Mouse (Mus musculus) forebrain, embryonic 14.5 days (tissue): Measurements from ENCODE around the gene Arhgef3. TPM values are rescaled to one million over a fixed set of nuclear protein-coding genes. Genes with fewer than 3 reads are reported as not detected.

Experiments used
- ATAC-seq: fragments of 200-750 bp; cut with Nextera tagmentation; 2 replicates; pipeline ENCODE4 v1.8.0; 2017; ENCODE audit warnings: mild to moderate bottlenecking, moderate library complexity
- DNase-seq: peaks from one replicate; pipeline ENCODE4 v3.0.0-alpha.2; 2015; ENCODE audit warnings: low spot score
- H3K27ac ChIP-seq: fragments of 300-500 bp; sonication (generic); 2 replicates; pipeline ENCODE4 v1.5.1; 2014; ENCODE audit warnings: low read depth, mild to moderate bottlenecking, control low read depth, low read length, moderate library complexity
- H3K27me3 ChIP-seq: fragments of 300-500 bp; sonication (generic); replicated peaks from 2 replicates; pipeline ENCODE4 v1.6.1; 2014; ENCODE audit warnings: low read length, control low read depth, mixed read lengths; ENCODE audit not compliant: control insufficient read depth, insufficient read depth
- H3K36me3 ChIP-seq: fragments of 300-500 bp; sonication (generic); 2 replicates; pipeline ENCODE4 v1.6.1; 2014; ENCODE audit warnings: low read length, control low read depth; ENCODE audit not compliant: control insufficient read depth, insufficient read depth
- H3K4me1 ChIP-seq: fragments of 300-500 bp; sonication (generic); 2 replicates; pipeline ENCODE4 v1.6.1; 2014; ENCODE audit warnings: antibody characterized with exemption, low read length, control low read depth; ENCODE audit not compliant: control insufficient read depth, insufficient read depth
- H3K4me2 ChIP-seq: fragments of 300-500 bp; sonication (generic); 2 replicates; pipeline ENCODE4 v1.6.1; 2014; ENCODE audit warnings: mild to moderate bottlenecking, control low read depth, low read length
- H3K4me3 ChIP-seq: fragments of 300-500 bp; sonication (generic); 2 replicates; pipeline ENCODE4 v1.5.1; 2014; ENCODE audit warnings: low read depth, low read length, control low read depth
- H3K9ac ChIP-seq: fragments of 300-500 bp; sonication (generic); 2 replicates; pipeline ENCODE4 v1.6.1; 2014; ENCODE audit warnings: mild to moderate bottlenecking, low read length, control low read depth, moderate library complexity
- H3K9me3 ChIP-seq: fragments of 300-500 bp; sonication (generic); replicated peaks from 2 replicates; pipeline ENCODE4 v1.6.1; 2016; ENCODE audit warnings: low read length, control low read depth, mixed read lengths; ENCODE audit not compliant: control insufficient read depth
- WGBS: fragments of 180-500 bp; shearing (Covaris S2); extraction: QIAGEN DNeasy Blood & Tissue Kit; methylation state at CpG from one replicate; pipeline ENCODE4 v1.1.7; 2014; 5-methylcytosine and 5-hydroxymethylcytosine counted together
- polyA plus RNA-seq: library from polyadenylated mRNA; unstranded; fragments of >200 nt; fragmentation: Nextera tagmentation; extraction: Ambion mirVana; gene quantifications from 2 replicates; pipeline ENCODE4 v1.2.1, GENCODE M21; 2014

Arhgef3 gene
- polyA plus RNA-seq, 1 experiment from 2014 or later: 3.0 TPM

DNA sequence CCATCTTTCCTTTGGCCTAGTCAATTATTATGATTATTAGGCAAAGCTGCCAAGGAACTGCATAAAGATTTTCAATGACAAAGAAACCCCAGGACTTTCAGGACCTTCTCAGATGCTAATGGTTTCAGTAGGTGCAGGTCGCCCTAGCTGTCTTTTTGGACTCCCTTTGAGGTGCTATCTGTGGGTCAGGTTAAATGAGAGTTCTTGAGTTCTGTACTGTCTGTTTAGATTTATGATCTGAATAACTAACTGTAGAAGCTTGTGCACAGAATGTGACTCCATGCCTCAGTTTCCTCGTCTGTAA lies 158.1 kb downstream of the Arhgef3 start:
- WGBS: 47% methylated on average over 2 of the region's 2 CpGs
- no peak overlapping the region for H3K27ac ChIP-seq
- DNase-seq (no peak), ATAC-seq (no peak)
- H3K9me3 ChIP-seq: no peaks in the 10 kb centered on the region
- H3K4me1 ChIP-seq: peaks cover 13% of the 10 kb centered on the region; the same call in 1 of the 2 replicates
- H3K4me2 ChIP-seq: no peak overlapping the region
- H3K36me3 ChIP-seq: no peaks in the 10 kb centered on the region
- no peak overlapping the region for H3K4me3 ChIP-seq
- H3K27me3 ChIP-seq: no peaks in the 10 kb centered on the region
- no peak overlapping the region for H3K9ac ChIP-seq

GRCm38 (mm10) chr14:27273169-27273568 lies 158.5 kb downstream of the Arhgef3 start:
- H3K9me3 ChIP-seq: no peaks in the 10 kb centered on the region
- H3K36me3 ChIP-seq: no peaks in the 10 kb centered on the region
- DNase-seq (no peak), ATAC-seq (no peak)
- H3K27ac ChIP-seq: no peak overlapping the region
- H3K4me2 ChIP-seq: no peak overlapping the region
- H3K9ac ChIP-seq: no peak overlapping the region
- H3K27me3 ChIP-seq: no peaks in the 10 kb centered on the region
- peaks cover 13% of the 10 kb centered on the region; the same call in 1 of the 2 replicates for H3K4me1 ChIP-seq
- no peak overlapping the region for H3K4me3 ChIP-seq

GRCm38 (mm10) chr14:27277259-27277658 lies 162.6 kb downstream of the Arhgef3 start:
- no peaks in the 10 kb centered on the region for H3K36me3 ChIP-seq
- no peak for DNase-seq
- H3K4me2 ChIP-seq: no peak overlapping the region
- ATAC-seq: no peak
- H3K27ac ChIP-seq: no peak overlapping the region
- no peaks in the 10 kb centered on the region for H3K9me3 ChIP-seq
- no peaks in the 10 kb centered on the region for H3K27me3 ChIP-seq
- no peak overlapping the region for H3K4me3 ChIP-seq
- no peak overlapping the region for H3K9ac ChIP-seq
- peaks cover 3% of the 10 kb centered on the region; the same call in 1 of the 2 replicates for H3K4me1 ChIP-seq
- WGBS: 79% methylated on average over 3 of the region's 3 CpGs

GRCm38 (mm10) chr14:27280201-27280890 lies 165.6 kb downstream of the Arhgef3 start:
- WGBS: 88% methylated on average over 8 of the region's 8 CpGs
- Histone ChIP-seq H3K4me3 (no peak overlapping the region), H3K9me3 (no peaks in the 10 kb centered on the region), H3K27me3 (no peaks in the 10 kb centered on the region), H3K4me1 (no peaks in the 10 kb centered on the region), H3K9ac (no peak overlapping the region), H3K27ac (no peak overlapping the region), H3K4me2 (no peak overlapping the region), H3K36me3 (no peaks in the 10 kb centered on the region)
- no peak for ATAC-seq
- no peak for DNase-seq

DNA sequence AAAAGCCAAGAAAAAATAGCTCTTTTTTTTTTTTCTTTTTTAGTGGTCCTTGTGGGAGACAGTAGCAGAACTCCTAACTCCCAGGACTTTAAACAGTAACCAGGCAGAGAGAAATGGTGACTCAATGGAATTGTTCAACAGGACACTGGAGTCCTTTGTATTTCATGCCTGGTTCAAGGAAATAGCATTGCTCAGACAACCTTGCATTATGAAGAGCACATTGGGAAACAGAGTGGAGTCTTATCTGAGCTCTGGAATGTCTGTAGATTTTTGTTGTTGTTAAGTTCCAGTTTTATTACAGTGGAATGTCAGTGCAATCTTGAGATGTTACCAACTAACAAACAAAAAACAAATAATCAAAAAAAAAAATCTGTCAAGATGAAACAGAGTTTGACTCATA lies 169.3 kb downstream of the Arhgef3 start:
- Histone ChIP-seq H3K27ac (no peak overlapping the region), H3K4me3 (no peak overlapping the region), H3K4me1 (no peaks in the 10 kb centered on the region), H3K4me2 (no peak overlapping the region), H3K9me3 (no peaks in the 10 kb centered on the region), H3K27me3 (no peaks in the 10 kb centered on the region), H3K36me3 (no peaks in the 10 kb centered on the region), H3K9ac (no peak overlapping the region)
- DNase-seq: no peak
- no peak for ATAC-seq

DNA sequence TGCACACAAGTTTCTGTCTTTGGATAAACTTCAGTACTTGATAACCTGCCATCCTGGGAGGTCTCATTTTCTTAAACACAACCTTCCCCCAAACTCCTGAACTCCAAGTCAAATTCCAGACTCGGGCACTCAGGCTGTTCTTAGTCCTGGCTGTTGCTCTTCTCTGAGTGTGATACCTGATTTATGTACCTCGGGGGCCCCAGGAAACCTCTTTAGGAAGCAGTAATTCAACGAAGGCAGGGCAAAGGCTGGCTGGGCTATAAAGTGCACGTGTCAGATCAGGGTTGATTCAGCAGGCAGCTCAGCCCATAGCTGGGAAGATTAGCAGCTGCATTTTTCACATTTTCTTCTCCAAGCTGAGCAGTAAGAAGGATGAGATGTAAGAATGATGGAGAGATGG lies 171.5 kb downstream of the Arhgef3 start:
- Histone ChIP-seq H3K4me2 (no peak overlapping the region), H3K4me3 (no peak overlapping the region), H3K9me3 (no peaks in the 10 kb centered on the region), H3K27me3 (no peaks in the 10 kb centered on the region), H3K4me1 (no peaks in the 10 kb centered on the region), H3K27ac (no peak overlapping the region), H3K36me3 (no peaks in the 10 kb centered on the region), H3K9ac (no peak overlapping the region)
- DNase-seq (no peak), ATAC-seq (no peak)
- 73% methylated on average over 4 of the region's 4 CpGs for WGBS

DNA sequence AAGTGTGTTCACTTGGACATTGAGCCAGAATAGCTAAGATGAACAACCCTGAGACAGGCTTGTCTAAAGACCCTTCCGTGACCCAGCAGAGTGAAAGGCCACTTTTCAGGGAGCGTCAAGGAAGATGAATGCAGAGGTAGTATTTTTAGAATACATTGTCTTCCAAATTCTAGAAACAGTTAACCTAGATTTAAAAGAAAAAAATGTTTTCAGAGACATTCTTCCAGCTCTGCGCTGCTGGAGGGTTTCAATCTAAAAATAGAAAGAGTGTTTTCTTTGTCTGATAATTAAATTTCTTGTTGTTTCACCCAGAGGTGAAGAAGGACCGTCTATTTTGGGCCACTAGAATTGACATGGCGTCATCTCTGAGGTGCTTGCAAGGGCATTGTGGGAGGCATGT lies 174.4 kb downstream of the Arhgef3 start:
- ATAC-seq: no peak
- DNase-seq: no peak
- Histone ChIP-seq H3K4me3 (no peak overlapping the region), H3K9ac (no peak overlapping the region), H3K36me3 (no peaks in the 10 kb centered on the region), H3K4me1 (no peaks in the 10 kb centered on the region), H3K27me3 (no peaks in the 10 kb centered on the region), H3K27ac (no peak overlapping the region), H3K4me2 (no peak overlapping the region), H3K9me3 (no peaks in the 10 kb centered on the region)
- 87% methylated on average over 5 of the region's 5 CpGs for WGBS

GRCm38 (mm10) chr14:27292101-27292500 lies 177.4 kb downstream of the Arhgef3 start:
- no peaks in the 10 kb centered on the region for H3K36me3 ChIP-seq
- 92% methylated on average over 6 of the region's 6 CpGs for WGBS
- H3K4me2 ChIP-seq: no peak overlapping the region
- no peak overlapping the region for H3K4me3 ChIP-seq
- H3K27me3 ChIP-seq: no peaks in the 10 kb centered on the region
- H3K9ac ChIP-seq: no peak overlapping the region
- H3K9me3 ChIP-seq: no peaks in the 10 kb centered on the region
- ATAC-seq: no peak
- H3K27ac ChIP-seq: no peak overlapping the region
- no peaks in the 10 kb centered on the region for H3K4me1 ChIP-seq
- no peak for DNase-seq

GRCm38 (mm10) chr14:27295821-27296220 lies 181.1 kb downstream of the Arhgef3 start:
- no peaks in the 10 kb centered on the region for H3K27me3 ChIP-seq
- no peak overlapping the region for H3K4me3 ChIP-seq
- no peak for ATAC-seq
- no peaks in the 10 kb centered on the region for H3K36me3 ChIP-seq
- no peak overlapping the region for H3K4me2 ChIP-seq
- H3K27ac ChIP-seq: no peak overlapping the region
- H3K9ac ChIP-seq: no peak overlapping the region
- no peak for DNase-seq
- no peaks in the 10 kb centered on the region for H3K4me1 ChIP-seq
- WGBS: 86% methylated on average over 7 of the region's 7 CpGs
- no peaks in the 10 kb centered on the region for H3K9me3 ChIP-seq
